Mouse (Mus musculus) stomach, postnatal 0 days (tissue): ENCODE measurements around the gene Tbrg4. TPM values are rescaled to one million over a fixed set of nuclear protein-coding genes. Genes with fewer than 3 reads are reported as not detected.

ENCODE experiments used
- ATAC-seq: fragments of 200-750 bp; cut with Nextera tagmentation; 2 replicates; pipeline ENCODE4 v1.8.0; 2017; ENCODE audit not compliant: low FRiP score, low TSS enrichment
- DNase-seq: peaks from one replicate; pipeline ENCODE4 v3.0.0-alpha.2; 2016; ENCODE audit warnings: low spot score
- H3K27ac ChIP-seq: fragments of 300-500 bp; sonication (generic); replicated peaks from 2 replicates; pipeline ENCODE4 v1.5.1; 2014; ENCODE audit warnings: mild to moderate bottlenecking, control low read depth
- H3K27me3 ChIP-seq: fragments of 300-500 bp; sonication (generic); 2 replicates; pipeline ENCODE4 v1.6.1; 2014; ENCODE audit warnings: low read length; ENCODE audit not compliant: control insufficient read depth, insufficient read depth
- H3K36me3 ChIP-seq: fragments of 300-500 bp; sonication (generic); 2 replicates; pipeline ENCODE4 v1.6.1; 2014; ENCODE audit warnings: low read length, mixed read lengths; ENCODE audit not compliant: control insufficient read depth, insufficient read depth
- H3K4me1 ChIP-seq: fragments of 300-500 bp; sonication (generic); replicated peaks from 2 replicates; pipeline ENCODE4 v1.6.1; 2014; ENCODE audit warnings: antibody characterized with exemption; ENCODE audit not compliant: control insufficient read depth, insufficient read depth
- H3K4me2 ChIP-seq: fragments of 300-500 bp; sonication (generic); replicated peaks from 2 replicates; pipeline ENCODE4 v1.6.1; 2014; ENCODE audit warnings: low read depth, mild to moderate bottlenecking, control low read depth, moderate library complexity
- H3K4me3 ChIP-seq: fragments of 300-500 bp; sonication (generic); 2 replicates; pipeline ENCODE4 v1.5.1; 2014; ENCODE audit warnings: low read depth, low read length, control low read depth
- H3K9ac ChIP-seq: fragments of 300-500 bp; sonication (generic); 2 replicates; pipeline ENCODE4 v1.6.1; 2014; ENCODE audit warnings: mild to moderate bottlenecking, low read length, control low read depth, mixed read lengths
- H3K9me3 ChIP-seq: fragments of 300-500 bp; sonication (generic); 2 replicates; pipeline ENCODE4 v1.6.1; 2016; ENCODE audit warnings: low read length; ENCODE audit not compliant: control insufficient read depth
- CTCF ChIP-seq: IDR thresholded peaks from 2 replicates; pipeline ENCODE4 v1.5.1; 2016; ENCODE audit warnings: antibody characterized with exemption, low read depth, mild to moderate bottlenecking, moderate library complexity
- EP300 ChIP-seq: optimal IDR thresholded peaks from 2 replicates; pipeline ENCODE3; 2016; ENCODE audit warnings: antibody characterized with exemption
- WGBS: fragments of 180-500 bp; shearing (Covaris S2); extraction: QIAGEN DNeasy Blood & Tissue Kit; methylation state at CpG from one replicate; pipeline ENCODE4 v1.1.7; 2014; 5-methylcytosine and 5-hydroxymethylcytosine counted together
- polyA plus RNA-seq: library from polyadenylated mRNA; unstranded; fragments of >200 nt; fragmentation: Nextera tagmentation; extraction: Ambion mirVana; gene quantifications from 2 replicates; pipeline ENCODE4 v1.2.1, GENCODE M21; 2015

Tbrg4 gene
- polyA plus RNA-seq, 1 experiment from 2014 or later, result 29.3 TPM

DNA sequence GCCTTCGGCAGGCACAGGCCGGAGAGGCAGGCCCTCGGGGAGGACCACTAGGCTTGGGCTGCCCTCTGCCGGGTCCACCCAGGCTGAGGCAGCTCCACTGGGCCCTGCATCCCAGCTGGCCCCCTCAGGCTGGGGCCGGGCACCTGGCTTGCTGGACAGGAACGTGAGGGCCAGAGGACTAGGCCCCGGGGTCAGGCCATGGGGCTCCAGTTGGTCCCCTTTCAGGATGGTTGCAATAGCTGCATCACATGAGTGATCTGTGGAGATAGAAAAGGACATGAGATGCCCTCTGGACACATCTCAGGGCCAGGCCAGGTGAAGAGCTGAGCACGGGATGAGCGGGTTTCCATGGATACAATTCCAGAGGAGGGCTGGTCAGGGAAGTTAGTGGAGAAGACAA lies 23.2 kb downstream of the Tbrg4 start:
- H3K36me3 ChIP-seq, result no peaks in the 10 kb centered on the region
- no peaks in the 10 kb centered on the region for H3K9me3 ChIP-seq
- H3K27ac ChIP-seq, result no peak overlapping the region
- H3K4me2 ChIP-seq, result no peak overlapping the region
- H3K4me1 ChIP-seq, result 0 out of 2 replicates have a peak, but pooled peaks cover 3% of the 10 kb centered on the region
- H3K27me3 ChIP-seq, result no peaks in the 10 kb centered on the region
- WGBS, result 66% methylated on average over 9 of the region's 9 CpGs
- TF ChIP-seq EP300, result no peak
- no peak for TF ChIP-seq CTCF
- ATAC-seq (no peak), DNase-seq (no peak)
- no peak overlapping the region for H3K9ac ChIP-seq
- no peak overlapping the region for H3K4me3 ChIP-seq

DNA sequence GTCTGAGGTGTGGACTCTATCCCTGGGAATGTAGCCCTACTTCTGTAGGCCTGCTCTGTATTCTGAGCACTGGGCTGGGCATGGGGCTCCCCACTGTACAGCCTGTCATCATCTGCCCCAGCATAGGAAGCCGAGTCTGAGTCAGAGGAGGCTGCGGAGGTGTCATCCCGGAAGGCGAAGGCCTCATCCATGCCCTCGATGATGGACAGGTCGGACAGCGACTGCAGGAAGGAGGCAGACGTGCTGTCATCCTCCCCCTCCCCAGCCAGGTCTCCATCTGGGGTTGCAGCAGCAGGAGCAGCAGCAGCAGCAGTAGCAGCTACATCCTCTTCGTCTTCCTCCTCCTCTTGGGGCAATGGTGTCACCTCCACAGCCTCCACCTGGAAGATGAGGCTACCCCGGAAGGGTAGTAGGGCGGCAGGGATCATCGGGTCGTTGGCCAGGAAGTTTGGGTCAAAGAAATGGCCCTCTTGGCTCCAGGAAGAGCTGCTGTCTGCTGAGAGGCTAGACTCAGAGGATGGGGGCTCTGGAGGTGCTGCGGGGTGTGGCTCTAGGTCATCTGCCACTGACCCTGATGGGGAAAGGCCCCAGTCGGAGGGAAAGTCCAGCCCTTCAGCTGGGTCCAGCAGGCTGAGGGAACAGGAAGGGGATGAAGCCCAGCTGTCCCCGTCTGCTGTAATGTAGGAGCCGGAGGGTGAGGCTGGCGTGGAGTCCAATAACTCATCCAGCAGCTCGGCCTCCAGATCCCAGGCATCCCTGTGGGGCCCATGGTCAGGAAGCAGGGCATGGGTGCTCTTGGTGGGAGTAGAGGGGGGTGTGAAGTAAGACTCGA lies 24.0 kb downstream of the Tbrg4 start:
- TF ChIP-seq CTCF (no peak), EP300 (no peak)
- Histone ChIP-seq H3K4me1 (0 out of 2 replicates have a peak, but pooled peaks cover 3% of the 10 kb centered on the region), H3K4me3 (no peak overlapping the region), H3K27ac (no peak overlapping the region), H3K36me3 (peaks cover 2% of the 10 kb centered on the region; the same call in 1 of the 2 replicates), H3K27me3 (no peaks in the 10 kb centered on the region), H3K9ac (no peak overlapping the region), H3K4me2 (no peak overlapping the region), H3K9me3 (no peaks in the 10 kb centered on the region)
- WGBS, result 69% methylated on average over 20 of the region's 20 CpGs
- DNase-seq (no peak), ATAC-seq (no peak)

DNA sequence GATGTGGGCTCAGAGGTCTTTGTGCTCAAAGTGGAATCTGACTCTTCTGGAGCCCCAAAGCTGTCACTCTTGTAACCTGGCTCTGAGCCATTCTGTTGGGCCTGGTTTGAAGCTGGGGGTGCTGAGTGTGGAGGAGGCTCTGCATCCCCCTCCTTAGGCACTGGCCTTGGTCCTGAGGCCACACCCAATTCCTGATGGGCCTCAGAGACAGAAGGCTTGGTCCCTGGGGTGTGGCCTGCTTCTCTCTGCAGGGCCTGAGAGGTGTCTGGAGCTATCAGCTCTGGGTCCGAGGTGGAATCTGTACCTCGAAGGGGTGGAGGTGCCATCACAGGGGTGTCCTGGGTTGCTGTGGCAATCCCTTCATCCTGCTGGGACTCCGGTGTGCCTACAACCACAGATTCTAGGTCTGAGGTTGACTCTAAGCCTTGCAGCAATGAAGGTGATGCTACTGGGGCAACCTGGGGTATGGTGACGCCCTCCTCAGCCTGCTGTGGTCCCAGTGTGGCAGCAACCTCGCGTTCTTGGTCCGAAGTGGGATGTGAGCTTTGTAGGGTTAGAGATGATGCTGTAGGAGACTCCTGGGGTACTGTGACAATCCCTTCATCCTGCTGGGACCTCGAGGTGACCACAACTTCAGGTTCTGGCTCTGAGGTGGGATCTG lies 25.5 kb downstream of the Tbrg4 start:
- ATAC-seq, result no peak
- 79% methylated on average over 8 of the region's 8 CpGs for whole genome bisulfite sequencing
- Histone ChIP-seq H3K9ac (no peak overlapping the region), H3K36me3 (peaks cover 4% of the 10 kb centered on the region), H3K4me1 (no peaks in the 10 kb centered on the region), H3K27ac (no peak overlapping the region), H3K4me3 (no peak overlapping the region), H3K27me3 (no peaks in the 10 kb centered on the region), H3K4me2 (no peak overlapping the region), H3K9me3 (no peaks in the 10 kb centered on the region)
- no peak for DNase-seq
- TF ChIP-seq CTCF, result no peak
- TF ChIP-seq EP300, result no peak

DNA sequence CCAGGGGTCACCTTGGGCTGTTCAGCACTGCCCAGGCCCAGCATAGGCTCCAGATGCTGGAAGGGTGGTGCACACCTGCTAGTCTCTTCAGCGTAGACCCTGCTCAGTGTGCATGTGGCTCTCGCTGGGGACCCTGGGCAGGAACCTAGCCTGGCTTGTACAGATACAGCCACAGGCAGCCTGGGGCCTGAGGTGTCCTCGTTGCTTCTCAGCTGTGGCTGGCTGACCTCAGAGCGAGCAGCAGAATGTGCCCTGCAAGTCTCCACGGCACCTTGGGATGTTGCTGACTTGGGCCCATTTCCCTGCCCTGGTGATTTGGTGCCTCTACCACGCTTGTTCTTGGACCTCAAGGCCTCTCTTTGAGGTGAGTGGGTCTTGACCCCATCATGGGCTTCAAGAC lies 26.0 kb downstream of the Tbrg4 start:
- no peak for ATAC-seq

DNA sequence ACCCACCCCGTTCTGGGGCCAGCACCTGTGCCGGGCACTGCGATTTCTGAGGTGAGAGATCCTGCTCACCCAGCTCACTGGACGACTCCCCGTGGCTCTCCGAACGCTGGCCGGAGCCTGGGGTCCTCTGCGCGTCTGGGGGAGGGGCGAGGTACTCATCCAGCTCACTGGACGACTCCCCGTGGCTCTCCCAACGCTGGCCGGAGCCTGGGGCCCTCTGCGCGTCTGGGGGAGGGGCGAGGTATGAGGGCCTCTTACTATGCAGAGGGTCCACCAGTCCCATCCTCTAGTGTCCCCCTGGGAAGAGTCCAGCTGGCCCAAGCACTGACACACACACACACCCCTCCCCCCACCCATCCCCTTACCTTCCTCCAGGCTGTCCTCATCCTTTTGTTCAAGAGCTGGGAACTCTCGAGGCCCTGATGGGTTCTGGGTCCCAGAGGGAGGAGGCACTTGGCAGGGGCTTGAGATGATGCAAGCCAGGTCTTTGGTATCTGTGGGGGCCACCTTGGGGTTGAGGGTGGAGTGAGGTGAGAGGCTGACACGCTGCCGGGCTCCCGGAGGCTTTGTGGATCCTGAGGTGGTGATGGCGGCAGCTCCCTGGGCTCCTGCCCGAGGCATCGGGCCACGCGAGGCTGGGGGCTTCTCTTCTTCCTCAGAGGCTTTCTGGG lies 26.7 kb downstream of the Tbrg4 start:
- Histone ChIP-seq H3K27me3 (no peaks in the 10 kb centered on the region), H3K4me2 (no peak overlapping the region; the same call in 1 of the 2 replicates), H3K27ac (no peak overlapping the region), H3K9ac (no peak overlapping the region), H3K36me3 (peaks cover 15% of the 10 kb centered on the region), H3K9me3 (no peaks in the 10 kb centered on the region), H3K4me3 (no peak overlapping the region), H3K4me1 (no peaks in the 10 kb centered on the region)
- WGBS, result 31% methylated on average over 24 of the region's 27 CpGs
- DNase-seq (no peak), ATAC-seq (no peak)
- no peak for TF ChIP-seq CTCF
- TF ChIP-seq EP300, result no peak

More for the DNA sequence above, 26.0 kb downstream of the Tbrg4 start:
- TF ChIP-seq CTCF (no peak), EP300 (no peak)
- Histone ChIP-seq H3K4me3 (no peak overlapping the region), H3K4me2 (no peak overlapping the region), H3K9ac (no peak overlapping the region), H3K4me1 (no peaks in the 10 kb centered on the region), H3K36me3 (peaks cover 9% of the 10 kb centered on the region), H3K27ac (no peak overlapping the region), H3K9me3 (no peaks in the 10 kb centered on the region), H3K27me3 (no peaks in the 10 kb centered on the region)
- WGBS, result 86% methylated on average over 6 of the region's 6 CpGs
- no peak for DNase-seq
